Mouse (Mus musculus): Measurements from ENCODE around the gene Iqgap2. TPM values are rescaled to one million over a fixed set of nuclear protein-coding genes. Genes with fewer than 3 reads are reported as not detected.

Iqgap2 gene
- total and polyA plus RNA-seq, 2 experiments from 2014 or later, result 2.0 to 5.4 TPM

DNA sequence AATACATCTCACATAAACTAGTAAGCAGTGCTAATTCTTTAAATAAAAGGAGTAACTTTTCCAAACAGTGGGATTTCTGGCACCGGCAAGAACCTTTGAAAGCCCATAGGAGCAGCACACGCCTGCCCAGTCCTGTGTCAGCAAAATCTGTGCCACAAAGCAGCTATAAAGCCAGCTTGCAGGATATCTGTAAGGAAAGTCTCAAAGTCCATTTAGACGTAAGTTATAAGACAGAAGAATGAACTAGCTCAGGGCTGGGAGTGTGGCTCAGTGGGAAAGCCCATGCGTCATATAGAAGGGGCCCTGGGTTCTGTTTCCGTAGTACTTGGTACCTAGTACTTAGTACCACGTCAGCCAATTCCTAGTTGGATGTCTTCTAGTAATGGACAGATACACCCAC is 58.2 kb downstream of the Iqgap2 start:
- 82% methylated on average over 6 of the region's 6 CpGs for WGBS
- no peaks in the 10 kb centered on the region for H3K36me3 ChIP-seq (ENCODE audit: insufficient read depth, low read length)
- H3K9me3 ChIP-seq (ENCODE audit: low read length), result no peaks in the 10 kb centered on the region
- TF ChIP-seq CTCF (IDR thresholded peaks at IDR 0.05), result no peak
- H3K4me1 ChIP-seq (ENCODE audit: insufficient read depth, low read length), result no peaks in the 10 kb centered on the region
- no peak overlapping the region for H3K4me2 ChIP-seq (ENCODE audit: low read depth, low read length, poor library complexity, severe bottlenecking)
- ATAC-seq (ENCODE audit: low FRiP score), result no peak
- no peak overlapping the region for H3K27ac ChIP-seq (ENCODE audit: low read depth, low read length)
- H3K4me3 ChIP-seq (ENCODE audit: low read depth, low read length), result no peak overlapping the region
- no peak for DNase-seq (ENCODE audit: low spot score)
- H3K27me3 ChIP-seq (ENCODE audit: insufficient read depth, low read length), result no peaks in the 10 kb centered on the region
- H3K9ac ChIP-seq (replicated peaks; ENCODE audit: low read length, poor library complexity, severe bottlenecking), result no peak overlapping the region

- ATAC-seq (ENCODE audit: low FRiP score) (no peak), DNase-seq (ENCODE audit: low spot score) (no peak)
- H3K4me1 ChIP-seq (ENCODE audit: insufficient read depth, low read length), result no peaks in the 10 kb centered on the region
- H3K4me3 ChIP-seq (ENCODE audit: low read depth, low read length), result no peak overlapping the region
- WGBS, result 23% methylated on average over 3 of the region's 3 CpGs
- H3K9ac ChIP-seq (replicated peaks; ENCODE audit: low read length, poor library complexity, severe bottlenecking), result no peak overlapping the region
- no peak overlapping the region for H3K27ac ChIP-seq (ENCODE audit: low read depth, low read length)
- no peak overlapping the region for H3K4me2 ChIP-seq (ENCODE audit: low read depth, low read length, poor library complexity, severe bottlenecking)
- H3K27me3 ChIP-seq (ENCODE audit: insufficient read depth, low read length), result no peaks in the 10 kb centered on the region
- TF ChIP-seq CTCF (IDR thresholded peaks at IDR 0.05), result no peak
- H3K36me3 ChIP-seq (ENCODE audit: insufficient read depth, low read length), result no peaks in the 10 kb centered on the region
- H3K9me3 ChIP-seq (ENCODE audit: low read length), result no peaks in the 10 kb centered on the region
These were observed 59.0 kb downstream of the Iqgap2 start for GRCm38 (mm10) chr13:95832712-95833111.

DNA sequence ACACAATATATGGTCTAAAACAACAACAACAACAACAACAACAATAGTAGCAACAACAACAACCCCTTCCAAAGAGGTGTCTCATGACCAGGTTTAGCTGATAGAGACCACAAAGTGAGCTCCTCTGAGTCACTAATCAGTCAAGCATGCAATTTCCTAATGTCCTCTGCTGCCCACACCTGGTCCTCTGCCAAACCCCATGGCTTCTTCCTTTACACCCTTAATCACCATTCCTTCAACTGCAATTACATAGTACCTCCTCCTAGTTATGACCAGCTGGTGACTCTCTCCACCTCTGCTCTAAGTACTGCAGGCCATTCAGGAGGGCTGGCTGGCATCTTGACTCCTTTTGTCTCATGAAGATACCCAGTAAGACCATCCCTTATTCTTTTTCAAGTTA is 60.0 kb downstream of the Iqgap2 start:
- Histone ChIP-seq H3K27me3 (ENCODE audit: insufficient read depth, low read length) (no peaks in the 10 kb centered on the region), H3K9ac (replicated peaks; ENCODE audit: low read length, poor library complexity, severe bottlenecking) (no peak overlapping the region), H3K4me2 (ENCODE audit: low read depth, low read length, poor library complexity, severe bottlenecking) (no peak overlapping the region), H3K36me3 (ENCODE audit: insufficient read depth, low read length) (no peaks in the 10 kb centered on the region), H3K9me3 (ENCODE audit: low read length) (no peaks in the 10 kb centered on the region), H3K4me1 (ENCODE audit: insufficient read depth, low read length) (no peaks in the 10 kb centered on the region), H3K4me3 (ENCODE audit: low read depth, low read length) (no peak overlapping the region), H3K27ac (ENCODE audit: low read depth, low read length) (no peak overlapping the region)
- DNase-seq (ENCODE audit: low spot score) (no peak), ATAC-seq (ENCODE audit: low FRiP score) (no peak)
- no peak for TF ChIP-seq CTCF (IDR thresholded peaks at IDR 0.05)

GRCm38 (mm10) chr13:95829431-95830171 is 62.1 kb downstream of the Iqgap2 start:
- Histone ChIP-seq H3K27ac (ENCODE audit: low read depth, low read length) (no peak overlapping the region), H3K4me2 (ENCODE audit: low read depth, low read length, poor library complexity, severe bottlenecking) (no peak overlapping the region), H3K4me3 (ENCODE audit: low read depth, low read length) (no peak overlapping the region), H3K4me1 (ENCODE audit: insufficient read depth, low read length) (no peaks in the 10 kb centered on the region), H3K9me3 (ENCODE audit: low read length) (no peaks in the 10 kb centered on the region), H3K27me3 (ENCODE audit: insufficient read depth, low read length) (no peaks in the 10 kb centered on the region), H3K36me3 (ENCODE audit: insufficient read depth, low read length) (no peaks in the 10 kb centered on the region), H3K9ac (replicated peaks; ENCODE audit: low read length, poor library complexity, severe bottlenecking) (no peak overlapping the region)
- ATAC-seq (ENCODE audit: low FRiP score), result no peak
- 93% methylated on average over 7 of the region's 7 CpGs for WGBS
- TF ChIP-seq CTCF (IDR thresholded peaks at IDR 0.05), result no peak
- no peak for DNase-seq (ENCODE audit: low spot score)

DNA sequence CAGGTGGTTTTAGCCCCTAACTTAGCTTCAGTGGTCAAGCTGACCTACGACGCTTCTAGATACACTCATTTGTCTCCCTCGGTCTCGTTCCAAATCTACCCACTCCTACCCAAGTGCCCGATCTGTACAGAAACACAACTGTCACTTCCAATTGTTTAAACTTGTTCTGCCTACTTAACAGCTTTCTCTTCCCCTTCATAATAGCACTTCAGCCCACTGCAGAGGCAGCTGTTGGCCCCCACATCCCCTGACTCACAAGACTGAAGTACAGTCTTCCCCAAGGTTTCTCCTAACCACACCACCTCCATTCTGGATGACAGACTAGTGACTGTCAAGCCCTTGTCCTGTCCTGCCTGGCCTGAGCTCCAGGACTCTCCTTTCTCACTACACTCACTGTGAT is 63.1 kb downstream of the Iqgap2 start:
- no peak for TF ChIP-seq CTCF (IDR thresholded peaks at IDR 0.05)
- no peaks in the 10 kb centered on the region for H3K27me3 ChIP-seq (ENCODE audit: insufficient read depth, low read length)
- DNase-seq (ENCODE audit: low spot score), result no peak
- no peaks in the 10 kb centered on the region for H3K36me3 ChIP-seq (ENCODE audit: insufficient read depth, low read length)
- no peaks in the 10 kb centered on the region for H3K4me1 ChIP-seq (ENCODE audit: insufficient read depth, low read length)
- no peaks in the 10 kb centered on the region for H3K9me3 ChIP-seq (ENCODE audit: low read length)
- ATAC-seq (ENCODE audit: low FRiP score), result no peak
- WGBS, result 84% methylated on average over 5 of the region's 5 CpGs
- no peak overlapping the region for H3K4me2 ChIP-seq (ENCODE audit: low read depth, low read length, poor library complexity, severe bottlenecking)
- H3K9ac ChIP-seq (replicated peaks; ENCODE audit: low read length, poor library complexity, severe bottlenecking), result no peak overlapping the region
- H3K4me3 ChIP-seq (ENCODE audit: low read depth, low read length), result no peak overlapping the region
- no peak overlapping the region for H3K27ac ChIP-seq (ENCODE audit: low read depth, low read length)

GRCm38 (mm10) chr13:95826178-95826577 is 65.5 kb downstream of the Iqgap2 start:
- Histone ChIP-seq H3K9ac (replicated peaks; ENCODE audit: low read length, poor library complexity, severe bottlenecking) (no peak overlapping the region), H3K27me3 (ENCODE audit: insufficient read depth, low read length) (no peaks in the 10 kb centered on the region), H3K27ac (ENCODE audit: low read depth, low read length) (no peak overlapping the region), H3K4me3 (ENCODE audit: low read depth, low read length) (no peak overlapping the region), H3K36me3 (ENCODE audit: insufficient read depth, low read length) (no peaks in the 10 kb centered on the region), H3K9me3 (ENCODE audit: low read length) (no peaks in the 10 kb centered on the region), H3K4me2 (ENCODE audit: low read depth, low read length, poor library complexity, severe bottlenecking) (no peak overlapping the region), H3K4me1 (ENCODE audit: insufficient read depth, low read length) (no peaks in the 10 kb centered on the region; the same call in 1 of the 2 replicates)
- 80% methylated on average over 6 of the region's 6 CpGs for WGBS
- TF ChIP-seq CTCF (IDR thresholded peaks at IDR 0.05), result no peak
- ATAC-seq (ENCODE audit: low FRiP score) (no peak), DNase-seq (ENCODE audit: low spot score) (no peak)
